Mouse (Mus musculus) Patski (cell line): ENCODE data around the gene Plekhh3. TPM values are rescaled to one million over a fixed set of nuclear protein-coding genes. Genes with fewer than 3 reads are reported as not detected.

Experiments
- ATAC-seq: fragments of 100-300 bp; one replicate; pipeline ENCODE4 v1.8.0; 2021
- CTCF ChIA-PET: fragments of 350-600 bp; sonication (Branson Sonifier 250); formaldehyde crosslinking; loops from one replicate; lab custom pipeline; 2022; ENCODE audit warnings: inconsistent platforms; lab: Charles Lee
- POLR2A ChIA-PET: fragments of 350-600 bp; sonication (Branson Sonifier 250); formaldehyde crosslinking; loops from one replicate; lab custom pipeline; 2022; ENCODE audit warnings: antibody characterized with exemption, inconsistent platforms; lab: Charles Lee
- DNase-seq: peaks from one replicate; pipeline ENCODE4 v3.0.0-alpha.2; 2011; ENCODE audit warnings: low read depth, low spot score
- H3K27me3 ChIP-seq: fragments of 371-371 bp; one replicate; pipeline ENCODE4 v1.5.1; 2021
- CTCF ChIP-seq: fragments of 100-300 bp; IDR thresholded peaks from one replicate; pipeline ENCODE4 v1.5.1; 2021
- in situ Hi-C: fragments of 300-500 bp; cut with MboI; formaldehyde crosslinking; loops from 3 replicates; pipeline ENCODE4 v1.11.1; 2018; ENCODE audit warnings: low pct_unique_long_range_greater_than_20kb, mixed read lengths
- polyA plus RNA-seq: library from polyadenylated mRNA; unstranded; gene quantifications from one replicate; pipeline ENCODE4 v1.2.3, GENCODE M21; 2021

Gene Plekhh3
- polyA plus RNA-seq, 1 experiment from 2014 or later: 33.3 TPM

DNA sequence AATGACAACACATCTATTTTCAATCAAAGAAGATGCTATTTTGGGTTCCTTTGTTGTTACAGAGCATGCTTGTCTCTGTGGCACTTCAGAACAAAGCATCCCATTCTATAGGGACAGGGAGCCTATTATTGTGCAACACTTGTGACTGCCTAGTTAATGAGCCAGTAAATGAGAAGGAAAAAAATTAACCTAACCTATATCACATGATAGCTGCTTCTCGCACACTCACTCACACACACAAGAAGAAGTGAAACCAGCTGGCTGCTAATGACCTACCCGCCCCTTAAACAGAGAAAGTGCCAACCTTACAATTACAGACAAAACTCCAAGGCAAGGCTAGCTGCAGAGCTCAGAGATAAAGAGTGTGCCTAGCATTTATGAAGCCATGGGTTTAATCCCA lies 55.6 kb downstream of the Plekhh3 start:
- ATAC-seq: no peak
- POLR2A ChIA-PET: interaction anchor here (1.2 kb wide), 1 partner anchor 11 kb away, joined by 3 read pairs; no protein-coding TSS in a partner anchor
- in situ Hi-C loops: no loop called here

More for the DNA sequence above, 55.6 kb downstream of the Plekhh3 start:
- no peak for DNase-seq
- CTCF ChIA-PET: no interaction called here
- TF ChIP-seq CTCF: no peak
- H3K27me3 ChIP-seq: no peaks in the 10 kb centered on the region

Other genes with a start within 250 kb of the Plekhh3 start
- gene Stat3, start 231.8 kb downstream of the Plekhh3 start, polyA plus RNA-seq: 152 TPM
- 211 TPM for gene Cavin1, start 200.5 kb downstream of the Plekhh3 start, polyA plus RNA-seq
- 141 TPM for gene Atp6v0a1, start 161.9 kb downstream of the Plekhh3 start, polyA plus RNA-seq
- gene Naglu, start 101.3 kb downstream of the Plekhh3 start, polyA plus RNA-seq: 46.4 TPM
- gene Hsd17b1, start 92.9 kb downstream of the Plekhh3 start, polyA plus RNA-seq: 0.83 TPM
- 45.7 TPM for gene Coasy, start 88.8 kb downstream of the Plekhh3 start, polyA plus RNA-seq
- gene Mlx, start 84.1 kb downstream of the Plekhh3 start, polyA plus RNA-seq: 44.5 TPM
- 20.6 TPM for gene Psmc3ip, start 75.9 kb downstream of the Plekhh3 start, polyA plus RNA-seq
- 72.2 TPM for gene Retreg3, start 51.5 kb downstream of the Plekhh3 start, polyA plus RNA-seq
- 70.2 TPM for gene Tubg1, start 51.4 kb downstream of the Plekhh3 start, polyA plus RNA-seq
- 3.5 TPM for gene Tubg2, start 15.4 kb downstream of the Plekhh3 start, polyA plus RNA-seq
- gene Cntnap1, start 828 bp downstream of the Plekhh3 start, polyA plus RNA-seq: 10.8 TPM
- 0.95 TPM for gene Ccr10, start 4.1 kb upstream of the Plekhh3 start, polyA plus RNA-seq
- gene Ezh1, start 55.1 kb upstream of the Plekhh3 start, polyA plus RNA-seq: 52.0 TPM
- gene Ramp2, start 74.7 kb upstream of the Plekhh3 start, polyA plus RNA-seq: 27.3 TPM
- 104 TPM for gene Vps25, start 82.4 kb upstream of the Plekhh3 start, polyA plus RNA-seq
- gene Wnk4, start 89.2 kb upstream of the Plekhh3 start, polyA plus RNA-seq: 53.9 TPM
- 1.0 TPM for gene Cntd1, start 107.7 kb upstream of the Plekhh3 start, polyA plus RNA-seq
- gene Coa3, start 107.8 kb upstream of the Plekhh3 start, polyA plus RNA-seq: 118 TPM
- gene Becn1, start 130.9 kb upstream of the Plekhh3 start, polyA plus RNA-seq: 203 TPM
- 101 TPM for gene Psme3, start 144.9 kb upstream of the Plekhh3 start, polyA plus RNA-seq
- gene Aoc2, start 153.7 kb upstream of the Plekhh3 start, polyA plus RNA-seq: 2.3 TPM
- gene Aoc3, start 159.3 kb upstream of the Plekhh3 start, polyA plus RNA-seq: 0.04 TPM
- not detected for gene G6pc, start 196.2 kb upstream of the Plekhh3 start, polyA plus RNA-seq
- 47.2 TPM for gene Aarsd1, start 246.3 kb upstream of the Plekhh3 start, polyA plus RNA-seq